Mouse (Mus musculus) neural tube, embryonic 14.5 days (tissue): ENCODE data around the gene Auh. TPM values are rescaled to one million over a fixed set of nuclear protein-coding genes. Genes with fewer than 3 reads are reported as not detected.

ENCODE experiments used
- ATAC-seq: fragments of 200-750 bp; cut with Nextera tagmentation; 2 replicates; pipeline ENCODE4 v1.8.0; 2017; ENCODE audit warnings: low read depth, mild to moderate bottlenecking, moderate TSS enrichment, moderate library complexity
- H3K27ac ChIP-seq: fragments of 300-500 bp; sonication (generic); 2 replicates; pipeline ENCODE4 v1.5.1; 2014; ENCODE audit warnings: low read depth, mild to moderate bottlenecking, control low read depth, low read length, moderate library complexity, mixed read lengths
- H3K27me3 ChIP-seq: fragments of 300-500 bp; sonication (generic); 2 replicates; pipeline ENCODE4 v1.6.1; 2014; ENCODE audit warnings: low read length; ENCODE audit not compliant: control insufficient read depth, insufficient read depth
- H3K36me3 ChIP-seq: fragments of 300-500 bp; sonication (generic); 2 replicates; pipeline ENCODE4 v1.6.1; 2014; ENCODE audit warnings: low read length, mixed read lengths; ENCODE audit not compliant: control insufficient read depth, insufficient read depth
- H3K4me1 ChIP-seq: fragments of 300-500 bp; sonication (generic); 2 replicates; pipeline ENCODE4 v1.6.1; 2014; ENCODE audit warnings: low read length; ENCODE audit not compliant: control insufficient read depth, insufficient read depth
- H3K4me2 ChIP-seq: fragments of 300-500 bp; sonication (generic); 2 replicates; pipeline ENCODE4 v1.6.1; 2014; ENCODE audit warnings: mild to moderate bottlenecking, low read depth, low read length, control low read depth
- H3K4me3 ChIP-seq: fragments of 300-500 bp; sonication (generic); 2 replicates; pipeline ENCODE4 v1.5.1; 2014; ENCODE audit warnings: low read depth, low read length, control low read depth, mixed read lengths
- H3K9ac ChIP-seq: fragments of 300-500 bp; sonication (generic); replicated peaks from 2 replicates; pipeline ENCODE4 v1.6.1; 2014; ENCODE audit warnings: low read depth, mild to moderate bottlenecking, control low read depth, low read length, mixed read lengths
- H3K9me3 ChIP-seq: fragments of 300-500 bp; sonication (generic); 2 replicates; pipeline ENCODE4 v1.6.1; 2016; ENCODE audit warnings: low read length; ENCODE audit not compliant: control insufficient read depth
- WGBS: fragments of 180-500 bp; shearing (Covaris S2); extraction: QIAGEN DNeasy Blood & Tissue Kit; methylation state at CpG from one replicate; pipeline ENCODE4 v1.1.7; 2014; 5-methylcytosine and 5-hydroxymethylcytosine counted together
- polyA plus RNA-seq: library from polyadenylated mRNA; unstranded; fragments of >200 nt; fragmentation: Nextera tagmentation; extraction: Ambion mirVana; gene quantifications from 2 replicates; pipeline ENCODE4 v1.2.1, GENCODE M21; 2014

Auh gene
- polyA plus RNA-seq, 1 experiment from 2014 or later, result 65.8 TPM

DNA sequence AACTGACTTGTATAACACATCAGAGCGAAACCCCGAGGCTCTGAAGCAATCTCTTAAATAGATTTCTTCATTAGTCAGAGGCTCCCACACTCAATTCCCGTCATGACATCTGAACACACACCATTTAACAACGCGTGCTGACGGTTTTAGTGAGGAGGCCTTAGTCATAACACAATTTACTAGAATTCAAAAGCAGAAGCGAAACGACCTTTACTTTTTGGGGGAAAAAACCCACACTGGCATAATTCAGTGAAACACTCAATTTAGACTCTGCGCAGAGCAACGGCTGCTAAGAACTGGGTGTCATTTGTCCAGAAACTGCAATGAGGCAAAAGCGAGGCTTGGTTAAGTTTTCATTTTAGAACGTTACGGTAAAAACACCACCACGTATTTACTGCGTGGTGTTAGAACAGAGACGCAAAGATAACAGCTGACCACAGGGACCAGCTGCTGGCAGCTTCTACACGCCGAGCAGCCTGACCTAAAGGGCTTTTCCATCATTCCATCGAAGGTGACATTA is 14.8 kb downstream of the Auh start:
- Histone ChIP-seq H3K9ac (no peak overlapping the region), H3K27me3 (no peaks in the 10 kb centered on the region), H3K4me1 (peaks cover 10% of the 10 kb centered on the region; the same call in 1 of the 2 replicates), H3K4me2 (no peak overlapping the region), H3K36me3 (no peaks in the 10 kb centered on the region), H3K9me3 (no peaks in the 10 kb centered on the region), H3K27ac (no peak overlapping the region), H3K4me3 (no peak overlapping the region)
- ATAC-seq, result no peak
- WGBS, result 43% methylated on average over 19 of the region's 19 CpGs

- Histone ChIP-seq H3K9ac (no peak overlapping the region), H3K4me2 (no peak overlapping the region), H3K27me3 (no peaks in the 10 kb centered on the region), H3K9me3 (no peaks in the 10 kb centered on the region), H3K27ac (no peak overlapping the region), H3K4me3 (no peak overlapping the region), H3K4me1 (peaks cover 10% of the 10 kb centered on the region; the same call in 1 of the 2 replicates), H3K36me3 (no peaks in the 10 kb centered on the region)
- no peak for ATAC-seq
- WGBS, result 69% methylated on average over 7 of the region's 7 CpGs
Observed at GRCm38 (mm10) chr13:52913926-52914325, 15.6 kb downstream of the Auh start.

DNA sequence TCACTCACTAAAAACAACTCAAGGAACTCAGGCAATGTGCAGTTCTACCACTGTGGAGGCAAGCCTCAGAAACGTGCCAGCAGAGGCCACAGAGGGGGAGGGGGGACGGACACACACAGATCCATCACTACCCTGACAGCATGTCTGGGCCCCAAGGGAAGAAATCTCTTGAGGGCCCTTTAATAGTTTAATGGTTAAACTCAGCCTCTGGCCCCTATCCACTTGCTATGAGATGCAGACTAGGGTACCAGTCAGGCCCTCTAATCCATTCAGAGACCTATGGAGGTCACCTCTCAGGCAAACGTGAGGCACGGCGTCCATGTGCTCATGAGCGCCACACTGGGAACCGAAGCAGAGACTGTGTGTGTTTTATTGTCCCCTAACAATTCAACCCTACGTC is 17.0 kb downstream of the Auh start:
- WGBS, result 28% methylated on average over 8 of the region's 8 CpGs
- H3K4me2 ChIP-seq, result no peak overlapping the region
- H3K4me3 ChIP-seq, result no peak overlapping the region
- H3K4me1 ChIP-seq, result peaks cover 10% of the 10 kb centered on the region; the same call in 1 of the 2 replicates
- no peaks in the 10 kb centered on the region for H3K27me3 ChIP-seq
- H3K9me3 ChIP-seq, result no peaks in the 10 kb centered on the region
- H3K36me3 ChIP-seq, result 0 out of 2 replicates have a peak, but pooled peaks cover 2% of the 10 kb centered on the region
- H3K27ac ChIP-seq, result no peak overlapping the region
- no peak for ATAC-seq
- no peak overlapping the region for H3K9ac ChIP-seq

GRCm38 (mm10) chr13:52911259-52911658 is 18.2 kb downstream of the Auh start:
- WGBS, result 57% methylated on average over 4 of the region's 4 CpGs
- Histone ChIP-seq H3K4me1 (peaks cover 6% of the 10 kb centered on the region; the same call in 1 of the 2 replicates), H3K36me3 (0 out of 2 replicates have a peak, but pooled peaks cover 2% of the 10 kb centered on the region), H3K9ac (no peak overlapping the region), H3K9me3 (no peaks in the 10 kb centered on the region), H3K27ac (no peak overlapping the region), H3K4me2 (no peak overlapping the region), H3K4me3 (no peak overlapping the region), H3K27me3 (no peaks in the 10 kb centered on the region)
- ATAC-seq, result no peak

GRCm38 (mm10) chr13:52906296-52906695 is 23.2 kb downstream of the Auh start:
- Histone ChIP-seq H3K4me1 (peaks cover 10% of the 10 kb centered on the region; the same call in 1 of the 2 replicates), H3K9me3 (no peaks in the 10 kb centered on the region), H3K4me3 (no peak overlapping the region), H3K4me2 (no peak overlapping the region), H3K27me3 (no peaks in the 10 kb centered on the region), H3K9ac (no peak overlapping the region), H3K27ac (no peak overlapping the region), H3K36me3 (0 out of 2 replicates have a peak, but pooled peaks cover 2% of the 10 kb centered on the region)
- no peak for ATAC-seq
- WGBS, result 82% methylated on average over 11 of the region's 11 CpGs

DNA sequence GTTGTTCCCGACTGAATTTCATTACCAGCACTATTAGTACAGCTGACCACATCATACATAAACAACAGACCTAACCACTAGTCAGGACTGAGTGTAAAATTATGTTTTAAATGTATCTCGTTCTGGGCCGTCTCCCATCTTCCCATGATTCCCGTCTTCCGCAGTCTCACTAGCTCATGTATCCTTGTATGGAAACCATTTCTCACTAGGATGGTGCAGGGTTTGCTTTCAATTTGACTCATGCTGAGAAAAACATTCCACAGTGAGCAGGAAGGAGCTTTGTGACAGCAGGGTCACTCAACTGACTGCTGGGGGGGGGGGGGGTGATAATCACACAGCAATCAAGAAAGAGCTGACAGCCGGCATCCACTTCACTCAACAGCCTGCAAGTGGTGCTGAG is 25.3 kb downstream of the Auh start:
- Histone ChIP-seq H3K27me3 (no peaks in the 10 kb centered on the region), H3K9me3 (no peaks in the 10 kb centered on the region), H3K27ac (peak overlapping the region; percentile 60; the same call in 1 of the 2 replicates), H3K4me1 (peaks cover 10% of the 10 kb centered on the region; the same call in 1 of the 2 replicates), H3K36me3 (0 out of 2 replicates have a peak, but pooled peaks cover 2% of the 10 kb centered on the region), H3K4me2 (no peak overlapping the region), H3K9ac (no peak overlapping the region), H3K4me3 (no peak overlapping the region)
- peak; percentile 25; the same call in 1 of the 2 replicates for ATAC-seq
- 36% methylated on average over 6 of the region's 6 CpGs for WGBS

GRCm38 (mm10) chr13:52903767-52904166 is 25.7 kb downstream of the Auh start:
- Histone ChIP-seq H3K9me3 (no peaks in the 10 kb centered on the region), H3K27ac (peak overlapping the region; percentile 60; the same call in 1 of the 2 replicates), H3K9ac (no peak overlapping the region), H3K4me2 (no peak overlapping the region), H3K27me3 (no peaks in the 10 kb centered on the region), H3K4me3 (no peak overlapping the region), H3K4me1 (peaks cover 10% of the 10 kb centered on the region; the same call in 1 of the 2 replicates), H3K36me3 (0 out of 2 replicates have a peak, but pooled peaks cover 2% of the 10 kb centered on the region)
- peak; percentile 52; the same call in 1 of the 2 replicates for ATAC-seq
- WGBS, result 29% methylated on average over 10 of the region's 10 CpGs

DNA sequence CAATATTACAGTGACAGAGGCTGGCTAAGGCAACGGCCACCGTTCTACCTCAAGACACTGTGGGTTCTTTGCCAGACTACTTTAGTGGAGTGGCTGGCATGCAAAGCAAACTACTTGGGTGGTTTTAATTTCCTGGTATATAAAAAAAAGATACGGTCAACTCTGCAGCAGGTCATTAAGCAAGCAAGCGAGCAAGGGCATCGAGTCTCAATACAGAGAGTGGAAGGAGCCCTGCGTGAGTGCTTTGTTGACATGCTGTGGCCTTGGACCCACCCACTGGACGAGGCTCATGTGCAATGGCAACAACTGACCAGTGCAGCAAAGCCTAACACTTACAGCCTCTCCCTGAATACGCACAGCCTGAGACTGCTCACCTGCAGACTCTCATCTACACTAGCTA is 27.0 kb downstream of the Auh start:
- Histone ChIP-seq H3K9me3 (no peaks in the 10 kb centered on the region), H3K27me3 (no peaks in the 10 kb centered on the region), H3K4me2 (no peak overlapping the region), H3K4me1 (peaks cover 10% of the 10 kb centered on the region; the same call in 1 of the 2 replicates), H3K4me3 (no peak overlapping the region), H3K27ac (no peak overlapping the region), H3K9ac (no peak overlapping the region), H3K36me3 (no peaks in the 10 kb centered on the region)
- ATAC-seq, result no peak
- 76% methylated on average over 8 of the region's 8 CpGs for WGBS

DNA sequence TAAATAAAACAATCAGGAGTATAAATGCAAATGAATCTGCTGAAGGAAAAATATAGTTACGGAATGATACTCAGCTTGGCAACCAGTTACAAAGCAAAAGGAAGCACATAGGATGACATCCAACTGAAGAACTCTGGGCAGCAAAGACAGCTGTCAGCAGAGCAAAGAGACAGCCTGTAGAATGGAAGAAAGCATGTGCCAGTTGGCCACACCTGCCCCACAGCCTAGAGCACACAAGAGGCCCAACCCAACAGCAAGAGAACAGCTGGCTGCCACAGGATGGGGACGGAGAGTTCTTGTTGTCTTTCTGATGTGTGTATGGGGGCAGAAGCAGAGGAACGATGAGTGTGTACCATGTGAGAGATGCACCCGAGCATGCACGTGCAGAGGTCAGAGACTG is 29.8 kb downstream of the Auh start:
- no peaks in the 10 kb centered on the region for H3K9me3 ChIP-seq
- 83% methylated on average over 5 of the region's 5 CpGs for WGBS
- no peak overlapping the region for H3K9ac ChIP-seq
- no peaks in the 10 kb centered on the region for H3K27me3 ChIP-seq
- no peak overlapping the region for H3K27ac ChIP-seq
- 0 out of 2 replicates have a peak, but pooled peaks cover 4% of the 10 kb centered on the region for H3K4me1 ChIP-seq
- ATAC-seq, result no peak
- no peak overlapping the region for H3K4me2 ChIP-seq
- peaks cover 9% of the 10 kb centered on the region; the same call in 1 of the 2 replicates for H3K36me3 ChIP-seq
- no peak overlapping the region for H3K4me3 ChIP-seq
